Mouse (Mus musculus) adrenal gland, adult (tissue): ENCODE results near the gene Hist1h2ba.

Experiments used
- DNase-seq, 2 experiments: peaks; one replicate each; pipeline ENCODE4 v3.0.0; 2022 to 2023; ENCODE audit warnings: low spot score in 1 of 2; ENCODE audit not compliant: inconsistent age in 2 of 2

The Hist1h2ba gene

GRCm38 (mm10) chr13:23933421-23934210 lies at the start of gene Hist1h2ba:
Hist1h2ba (minus strand) TSS chr13:23934156.
- no peak for DNase-seq

DNA sequence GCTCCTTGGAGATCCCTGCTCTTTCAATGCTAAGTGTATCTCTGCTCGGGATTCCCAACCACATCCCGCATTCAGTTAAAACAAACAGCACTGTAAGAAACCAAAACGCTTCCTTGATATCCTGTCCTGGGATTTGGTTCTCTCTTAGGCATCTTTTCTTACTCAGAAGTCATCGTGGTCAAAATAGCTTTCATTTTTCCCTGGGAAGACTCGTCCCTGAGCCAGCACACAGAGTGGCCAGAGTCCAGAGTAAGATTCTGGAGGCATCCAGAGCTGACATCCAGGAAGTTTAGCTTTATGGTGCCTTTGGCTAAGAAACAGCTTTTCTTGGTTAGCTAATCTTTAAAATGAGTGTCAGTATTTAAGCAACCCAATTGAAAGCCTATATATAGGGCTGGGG lies 38.3 kb upstream of the Hist1h2ba start:
- no peak for DNase-seq

DNA sequence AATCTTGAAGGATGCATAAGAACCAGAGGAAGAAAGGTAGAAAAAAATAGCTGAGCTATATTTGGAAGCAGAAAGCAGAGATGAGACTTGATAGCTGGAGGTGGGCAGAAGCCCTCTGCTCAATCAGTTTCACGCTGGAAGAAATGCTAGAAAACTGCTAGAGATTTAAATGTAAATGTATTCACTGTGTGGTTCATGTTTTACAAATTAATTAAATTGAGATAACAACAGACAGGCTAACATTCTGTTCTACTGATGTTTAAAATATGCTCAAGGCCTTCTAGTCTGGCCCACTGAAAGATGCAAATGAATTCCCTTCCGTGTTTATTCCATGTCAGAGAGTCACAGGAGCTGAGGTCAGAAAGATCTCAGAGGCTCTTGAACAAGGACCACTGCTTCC lies 37.9 kb upstream of the Hist1h2ba start:
- DNase-seq, result no peak

DNA sequence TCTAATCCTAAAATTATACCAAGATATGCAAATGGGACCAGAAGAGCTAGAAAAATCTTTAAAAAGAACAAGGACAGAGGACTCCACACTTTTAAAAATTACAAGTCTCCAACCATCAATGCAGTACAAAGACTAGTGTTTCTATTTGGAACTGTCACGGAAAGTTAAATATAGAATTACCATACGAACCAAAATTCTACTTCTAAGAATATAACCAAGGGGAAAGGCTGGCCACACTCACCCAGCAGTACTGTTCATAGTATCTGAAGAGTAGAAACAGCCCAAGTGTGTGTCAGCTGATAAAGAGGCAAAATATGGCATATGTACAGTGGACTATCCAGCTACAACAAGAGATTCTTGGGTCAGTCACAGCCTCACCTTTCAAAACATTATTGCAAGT lies 31.0 kb upstream of the Hist1h2ba start:
- DNase-seq, result no peak

DNA sequence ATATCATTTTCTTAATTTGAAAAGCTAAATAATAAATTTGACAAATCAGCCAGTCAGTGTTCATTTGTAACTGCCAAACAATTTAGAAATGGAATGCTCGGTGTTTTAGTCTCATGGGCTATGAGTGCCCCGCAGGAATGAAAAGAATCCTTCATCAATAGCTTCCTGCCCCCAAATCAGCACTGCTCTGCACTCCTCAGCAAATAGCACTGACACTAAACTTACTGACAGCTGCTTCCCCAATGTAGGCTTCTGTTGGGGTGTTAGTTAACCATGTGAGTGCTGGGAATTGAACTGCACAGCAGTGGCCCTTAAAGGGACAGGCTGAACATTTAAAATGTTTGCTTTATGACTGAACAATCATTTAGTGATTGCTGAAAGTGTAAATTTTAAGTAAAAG lies 25.8 kb upstream of the Hist1h2ba start:
- DNase-seq, result no peak

GRCm38 (mm10) chr13:23950928-23951327 lies 17.0 kb upstream of the Hist1h2ba start:
- DNase-seq, result peak; percentile 58 to 79

DNA sequence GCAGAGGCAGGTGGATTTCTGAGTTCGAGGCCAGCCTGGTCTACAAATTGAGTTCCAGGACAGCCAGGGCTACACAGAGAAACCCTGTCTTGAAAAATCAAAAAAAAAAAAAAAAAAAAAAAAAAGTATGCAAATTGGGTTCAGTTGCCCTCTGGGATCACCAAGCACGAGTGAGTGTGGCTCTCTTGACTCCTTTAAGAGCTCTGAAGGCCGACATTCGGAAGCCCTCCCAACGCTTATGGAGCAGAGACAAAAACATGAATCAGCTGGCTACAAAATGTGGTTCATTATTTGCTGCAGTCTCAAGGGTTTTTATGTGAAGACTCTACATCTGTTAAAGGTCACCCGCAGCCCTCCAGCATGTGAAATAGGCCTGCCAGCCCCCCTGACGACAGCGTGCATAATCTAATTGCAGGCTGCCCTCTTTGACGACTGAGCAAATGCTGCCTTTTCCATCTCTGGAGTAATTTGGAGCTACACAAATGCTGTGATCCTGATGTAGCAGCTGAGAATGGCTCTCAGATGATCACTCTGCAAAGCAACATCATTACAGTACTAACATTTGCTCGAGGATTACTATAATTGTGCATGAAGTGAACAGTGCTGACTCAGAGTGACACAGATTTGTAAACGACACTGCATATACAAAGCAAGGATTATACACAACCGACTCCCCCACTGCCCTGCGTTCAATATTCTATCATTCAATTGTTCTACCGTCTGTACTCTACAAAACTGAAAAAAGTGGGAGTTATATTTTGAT lies 15.7 kb upstream of the Hist1h2ba start:
- DNase-seq, result no peak

- no peak for DNase-seq
Observed at GRCm38 (mm10) chr13:23946254-23946653, 12.3 kb upstream of the Hist1h2ba start.

- no peak for DNase-seq
Observed at GRCm38 (mm10) chr13:23942861-23943260, 8.9 kb upstream of the Hist1h2ba start.

- no peak for DNase-seq
Observed at GRCm38 (mm10) chr13:23940291-23940690, 6.3 kb upstream of the Hist1h2ba start.

DNA sequence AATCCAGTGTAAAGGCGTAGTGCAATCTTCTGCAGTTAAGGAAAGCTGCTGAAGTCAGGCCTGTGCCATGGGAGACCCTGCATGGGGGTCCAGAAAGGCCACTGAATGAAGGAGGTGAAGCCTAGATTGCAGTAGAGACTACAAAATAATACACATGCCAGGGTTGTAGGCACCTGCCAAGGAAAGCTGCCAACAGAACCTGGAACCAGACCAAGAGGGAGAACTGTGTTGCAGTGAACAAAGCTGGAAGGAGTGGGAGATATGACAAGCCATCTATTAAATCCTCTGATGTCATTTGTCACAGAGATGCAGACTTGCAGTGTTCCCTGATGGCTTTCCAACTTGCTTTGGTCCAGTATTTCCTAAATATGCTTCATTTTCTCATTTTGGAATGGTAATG lies 4.7 kb upstream of the Hist1h2ba start:
- DNase-seq, result peak in 1 of 2 experiments; percentile 51

DNA sequence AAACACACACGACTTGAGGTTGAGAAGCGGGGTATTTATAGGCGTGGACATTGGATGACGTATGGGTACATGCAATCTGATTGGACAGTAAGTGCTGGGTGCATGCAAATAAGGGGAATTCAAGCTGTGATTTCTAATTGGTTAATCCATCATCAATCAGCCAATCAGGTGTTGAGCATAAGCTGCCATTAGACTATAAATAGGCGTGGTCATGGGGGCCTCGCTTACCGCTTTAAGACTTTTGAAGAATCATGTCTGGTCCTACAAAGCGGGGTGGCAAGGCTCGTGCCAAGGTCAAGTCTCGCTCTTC lies 210 bp upstream of the Hist1h2ba start, which contains the start of gene Hist1h2aa:
Gene Hist1h2aa (plus strand): TSS at position 252 of the 310 bp plus-strand sequence.
- no peak for DNase-seq

DNA sequence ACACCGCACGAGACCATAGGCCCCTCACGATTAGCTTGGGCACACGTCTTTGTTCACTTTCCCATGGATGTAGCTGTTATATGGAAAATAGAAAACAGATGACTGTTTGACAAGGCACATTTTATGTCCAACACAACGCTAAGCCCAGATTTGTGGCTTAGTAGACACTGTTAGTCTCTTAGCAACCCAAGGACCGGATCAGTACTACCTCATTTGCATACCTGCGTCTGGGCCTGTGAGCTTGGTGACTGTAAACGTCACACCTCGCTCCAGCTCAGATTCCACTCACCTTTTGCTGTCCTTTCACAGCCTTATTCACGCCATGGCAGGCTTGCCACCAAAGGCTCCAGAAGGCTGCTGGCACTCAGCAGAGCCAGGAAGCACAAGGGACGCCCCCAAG lies 3.1 kb downstream of the Hist1h2ba start:
- no peak for DNase-seq

- DNase-seq, result no peak
Observed at GRCm38 (mm10) chr13:23930461-23930860, 3.5 kb downstream of the Hist1h2ba start.

DNA sequence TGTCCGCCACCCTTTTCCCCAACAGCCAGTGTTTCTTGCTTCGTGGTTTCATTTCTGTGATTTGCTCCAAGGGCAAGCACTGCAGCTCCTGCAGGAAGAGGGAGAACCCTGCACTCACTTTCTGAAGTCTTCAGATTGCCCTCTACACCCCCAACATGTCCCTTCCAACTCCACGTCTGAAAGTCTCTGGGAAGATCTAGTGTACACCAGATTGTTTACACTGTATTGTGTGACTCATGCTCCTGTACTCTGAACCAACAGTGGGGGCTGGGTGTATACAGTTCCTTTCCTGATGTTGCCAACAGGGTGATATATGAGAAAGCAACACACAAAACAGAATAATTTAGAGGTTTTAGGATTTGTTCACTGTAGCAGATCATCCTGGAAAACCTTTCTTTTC lies 5.3 kb downstream of the Hist1h2ba start:
- peak in 1 of 2 experiments; percentile 67 for DNase-seq

- DNase-seq, result peak in 1 of 2 experiments; percentile 21
Observed at GRCm38 (mm10) chr13:23925792-23926191, 8.2 kb downstream of the Hist1h2ba start.

DNA sequence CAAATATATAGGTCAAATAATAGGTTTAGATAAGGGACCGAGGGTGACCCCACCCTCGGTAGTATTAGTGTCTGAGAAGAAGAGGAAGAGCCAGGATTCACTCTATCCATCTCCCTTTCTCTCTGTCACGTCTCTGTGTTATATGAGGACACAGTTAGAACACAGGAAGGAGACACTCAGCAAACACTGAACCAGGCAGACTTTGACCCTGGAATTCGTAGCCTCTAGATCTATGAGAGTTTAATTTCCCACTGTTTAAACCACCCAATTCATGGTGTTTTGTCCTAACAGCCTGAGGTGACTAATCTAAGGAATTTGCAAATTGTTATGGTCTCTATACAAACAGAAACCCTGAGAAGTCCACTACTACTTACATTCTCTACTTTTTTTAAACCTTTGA lies 16.3 kb downstream of the Hist1h2ba start:
- DNase-seq, result no peak

DNA sequence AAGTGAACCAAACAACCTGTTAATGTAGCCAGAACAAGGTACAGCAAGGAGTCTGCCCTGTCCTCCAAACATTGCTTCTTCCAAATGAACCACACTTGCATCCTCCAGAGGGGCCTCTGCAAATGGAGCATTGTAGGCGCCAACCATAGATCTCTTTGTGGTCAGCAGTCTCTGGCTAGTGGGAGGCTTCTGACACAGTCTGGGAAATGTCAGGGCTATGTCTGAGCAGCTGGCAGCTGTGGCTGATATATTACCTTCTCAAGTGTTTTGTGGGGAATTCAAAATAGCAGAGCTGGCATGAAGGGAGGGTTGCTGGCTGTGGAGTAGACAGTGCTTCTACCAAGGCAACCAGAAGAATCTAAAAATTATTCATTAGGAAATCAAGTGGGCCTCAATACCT lies 17.8 kb downstream of the Hist1h2ba start:
- peak; percentile 64 to 84 for DNase-seq

GRCm38 (mm10) chr13:23914376-23915167 lies 19.4 kb downstream of the Hist1h2ba start, which contains the start of gene Slc17a4:
Slc17a4 (minus strand) TSS chr13:23915009.
- DNase-seq, result peak in 1 of 2 experiments; percentile 70

- DNase-seq, result peak; percentile 59 to 77
Observed at GRCm38 (mm10) chr13:23913791-23914306, 20.1 kb downstream of the Hist1h2ba start.

DNA sequence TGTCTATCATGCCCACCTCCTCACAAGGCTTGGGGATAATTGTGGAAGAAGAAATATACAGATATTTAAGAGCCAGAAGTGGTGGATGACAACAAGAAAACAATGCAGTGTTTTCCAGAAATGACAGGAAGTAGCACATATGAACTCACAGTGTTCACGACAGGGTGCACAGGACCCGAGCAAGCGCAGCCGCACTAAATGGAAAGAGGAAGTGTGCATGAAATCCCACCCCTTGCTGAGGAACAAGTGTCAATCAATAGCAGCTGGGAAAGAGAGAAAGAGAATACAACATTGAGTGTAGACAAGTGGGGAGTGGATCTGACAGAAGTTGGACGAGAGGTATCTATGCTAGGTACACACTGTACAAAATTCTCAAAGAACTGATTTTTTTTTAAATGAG lies 22.6 kb downstream of the Hist1h2ba start:
- DNase-seq, result no peak
